Mouse (Mus musculus) olfactory bulb, adult 2 months (tissue): ENCODE measurements around the gene Sart3. TPM values are rescaled to one million over a fixed set of nuclear protein-coding genes. Genes with fewer than 3 reads are reported as not detected.
A peak's percentile ranks its signal among the peaks of the same experiment; 100 is the strongest.

ENCODE experiments used
- H3K27ac ChIP-seq: fragments of 200-500 bp; 2 replicates; pipeline ENCODE4 v1.5.1; 2012; ENCODE audit warnings: low read depth, low read length; ENCODE audit not compliant: insufficient read depth
- H3K4me1 ChIP-seq: fragments of 200-500 bp; 2 replicates; pipeline ENCODE4 v1.6.1; 2012; ENCODE audit warnings: low read length; ENCODE audit not compliant: control insufficient read depth, insufficient read depth
- H3K4me3 ChIP-seq: fragments of 200-500 bp; 2 replicates; pipeline ENCODE4 v1.5.1; 2012; ENCODE audit warnings: mild to moderate bottlenecking, low read depth, low read length, moderate library complexity; ENCODE audit not compliant: insufficient read depth
- CTCF ChIP-seq: fragments of 200-500 bp; IDR thresholded peaks from 2 replicates; pipeline ENCODE4 v1.5.1; 2012; ENCODE audit warnings: low read depth, mild to moderate bottlenecking, low read length, moderate library complexity; ENCODE audit not compliant: insufficient read depth
- POLR2A ChIP-seq: fragments of 200-500 bp; IDR thresholded peaks from 2 replicates; pipeline ENCODE4 v1.6.1; 2012; ENCODE audit warnings: mild to moderate bottlenecking, low read depth, low read length, moderate library complexity; ENCODE audit not compliant: insufficient read depth
- WGBS: fragments of 180-500 bp; shearing (Covaris S2); methylation state at CpG from one replicate; pipeline ENCODE4 v1.1.7; 2018; 5-methylcytosine and 5-hydroxymethylcytosine counted together
- polyA plus RNA-seq: library from polyadenylated mRNA; stranded (reverse); fragments of >200 nt; gene quantifications from 2 replicates; pipeline ENCODE4 v1.2.4, GENCODE M21; 2012; ENCODE audit warnings: low replicate concordance; ENCODE audit not compliant: missing spikeins, insufficient read depth, insufficient read length

The Sart3 gene
- polyA plus RNA-seq, 1 experiment = not detected

DNA sequence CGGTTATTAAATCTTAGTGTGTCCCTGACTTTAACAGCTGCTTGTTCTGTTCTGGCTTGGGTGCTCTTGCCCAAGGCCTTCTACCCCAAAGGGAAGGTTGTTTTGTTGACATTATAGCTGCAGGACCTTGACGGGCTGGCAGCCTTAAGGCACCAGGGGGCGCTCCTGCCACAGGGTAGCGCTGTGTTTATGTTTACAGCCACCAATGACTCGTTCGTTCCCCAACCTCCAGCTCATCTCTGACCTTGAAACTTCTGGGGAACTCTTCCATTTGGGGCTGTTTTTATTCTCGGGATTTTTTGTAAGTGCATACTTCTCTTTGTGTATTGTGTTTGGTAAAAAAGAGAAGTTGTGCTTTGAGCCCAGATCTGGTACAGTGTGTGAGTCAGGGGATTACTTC, 1.4 kb upstream of the Sart3 start:
- Histone ChIP-seq H3K27ac (no peak overlapping the region), H3K4me1 (peaks cover 14% of the 10 kb centered on the region), H3K4me3 (peak overlapping the region; percentile 92)
- TF ChIP-seq CTCF (peak; percentile 92), POLR2A (no peak)
- WGBS = 0% methylated on average over 7 of the region's 7 CpGs

DNA sequence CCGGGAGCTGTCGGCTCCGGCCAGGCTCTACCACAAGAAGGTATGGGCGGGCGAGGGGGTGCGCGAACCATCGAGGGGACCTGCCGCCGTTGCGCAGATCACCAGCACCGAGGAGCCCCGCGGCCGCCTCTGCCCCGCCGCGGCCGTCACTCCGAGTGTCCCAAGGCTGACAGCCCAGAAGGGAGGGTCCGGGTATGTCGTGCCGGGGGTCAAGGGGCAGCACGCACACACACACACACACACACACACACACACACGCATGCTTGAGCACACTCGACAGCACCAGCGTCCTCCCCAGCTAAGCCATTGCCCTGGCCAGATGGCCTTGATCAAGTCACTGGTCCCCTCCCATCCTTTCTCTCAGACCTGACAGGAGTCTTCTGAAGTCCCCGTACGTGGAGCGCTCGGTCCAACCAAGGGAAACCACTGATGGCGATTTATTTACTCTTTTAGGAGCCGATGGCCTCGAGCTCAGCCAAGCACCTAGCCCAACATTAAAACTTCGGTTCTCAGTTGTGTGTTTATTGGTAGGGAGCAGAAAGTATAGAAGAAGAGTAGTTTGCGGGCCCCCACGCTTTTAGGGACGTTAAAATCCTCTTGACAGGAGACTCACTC, 702 bp upstream of the Sart3 start:
- Histone ChIP-seq H3K4me3 (peak overlapping the region; percentile 92), H3K27ac (no peak overlapping the region), H3K4me1 (peaks cover 18% of the 10 kb centered on the region)
- no peak for TF ChIP-seq POLR2A
- 1% methylated on average over 38 of the region's 38 CpGs for WGBS

DNA sequence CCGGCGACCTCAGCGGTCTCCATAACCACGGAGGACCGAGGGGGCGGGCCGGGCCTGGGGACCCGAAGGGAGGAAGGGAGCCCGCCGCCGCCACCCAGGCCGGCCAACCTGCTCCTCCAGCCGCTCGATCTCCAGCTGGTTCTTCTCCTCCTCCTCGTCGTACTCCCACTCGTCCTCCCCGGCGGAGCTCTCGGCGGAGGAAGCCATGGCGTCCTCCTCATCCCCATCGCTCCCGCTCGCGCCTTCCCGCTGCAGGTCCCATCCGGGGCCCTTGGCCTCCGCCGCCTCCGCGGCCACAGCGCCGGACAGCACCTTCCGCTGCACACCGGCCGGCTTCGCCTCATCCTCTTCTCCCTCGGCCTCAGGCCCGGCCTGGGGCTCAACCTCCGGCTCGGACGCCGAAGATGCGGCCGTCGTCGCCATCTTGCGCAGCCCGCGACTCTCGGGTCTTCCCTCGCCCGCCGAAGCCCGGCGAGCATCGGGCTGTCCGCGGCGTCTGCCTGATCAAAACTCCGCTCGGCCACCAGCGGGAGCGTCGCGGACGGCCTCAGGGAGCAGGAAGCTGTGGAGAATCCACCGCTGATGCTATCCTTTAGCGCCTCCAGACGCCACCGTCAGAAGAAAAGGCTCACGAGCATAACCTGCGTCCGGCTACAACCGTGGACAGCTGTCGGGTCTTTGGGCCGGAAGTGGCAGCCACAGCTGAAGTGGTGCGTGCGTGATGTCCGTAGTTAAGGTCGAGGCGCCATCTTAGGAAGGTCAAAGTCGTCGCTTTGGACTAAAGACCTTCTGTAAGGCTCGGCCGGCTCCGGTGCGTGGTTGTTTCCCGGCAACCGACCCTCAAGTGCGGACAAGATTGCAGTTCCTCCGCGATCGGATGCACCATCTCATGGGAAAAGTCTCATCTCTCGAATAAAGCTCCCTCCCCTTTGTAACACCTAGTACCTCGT, 822 bp downstream of the Sart3 start:
- Histone ChIP-seq H3K4me3 (peak overlapping the region; percentile 84), H3K27ac (peak overlapping the region; percentile 98), H3K4me1 (peaks cover 18% of the 10 kb centered on the region)
- under 1% methylated on average over 97 of the region's 97 CpGs for WGBS
- TF ChIP-seq POLR2A = peak; percentile 47; the same call in 1 of the 2 replicates
- TF ChIP-seq CTCF = no peak

DNA sequence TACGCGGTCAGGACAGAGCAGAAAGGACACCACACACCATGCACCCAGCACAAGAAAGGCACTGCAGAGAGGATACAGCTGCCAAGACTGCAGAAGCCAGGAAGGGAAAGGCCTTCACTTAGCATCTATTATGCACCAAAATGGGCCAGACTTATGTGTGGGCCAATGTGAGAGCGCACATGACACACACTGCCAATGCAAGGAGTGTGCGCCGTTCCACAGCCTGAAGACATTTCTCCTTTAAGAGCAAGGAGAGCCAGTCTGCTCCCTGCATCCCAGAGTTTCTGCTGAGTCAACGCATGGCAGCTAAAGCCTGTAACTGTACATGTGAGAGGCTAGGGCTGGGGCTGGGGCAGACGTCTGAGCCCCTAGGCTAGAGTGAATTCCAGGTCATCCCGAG, 3.5 kb downstream of the Sart3 start:
- Histone ChIP-seq H3K4me3 (no peak overlapping the region), H3K27ac (no peak overlapping the region), H3K4me1 (peaks cover 20% of the 10 kb centered on the region)
- TF ChIP-seq POLR2A (no peak), CTCF (no peak)
- WGBS = 83% methylated on average over 8 of the region's 8 CpGs

DNA sequence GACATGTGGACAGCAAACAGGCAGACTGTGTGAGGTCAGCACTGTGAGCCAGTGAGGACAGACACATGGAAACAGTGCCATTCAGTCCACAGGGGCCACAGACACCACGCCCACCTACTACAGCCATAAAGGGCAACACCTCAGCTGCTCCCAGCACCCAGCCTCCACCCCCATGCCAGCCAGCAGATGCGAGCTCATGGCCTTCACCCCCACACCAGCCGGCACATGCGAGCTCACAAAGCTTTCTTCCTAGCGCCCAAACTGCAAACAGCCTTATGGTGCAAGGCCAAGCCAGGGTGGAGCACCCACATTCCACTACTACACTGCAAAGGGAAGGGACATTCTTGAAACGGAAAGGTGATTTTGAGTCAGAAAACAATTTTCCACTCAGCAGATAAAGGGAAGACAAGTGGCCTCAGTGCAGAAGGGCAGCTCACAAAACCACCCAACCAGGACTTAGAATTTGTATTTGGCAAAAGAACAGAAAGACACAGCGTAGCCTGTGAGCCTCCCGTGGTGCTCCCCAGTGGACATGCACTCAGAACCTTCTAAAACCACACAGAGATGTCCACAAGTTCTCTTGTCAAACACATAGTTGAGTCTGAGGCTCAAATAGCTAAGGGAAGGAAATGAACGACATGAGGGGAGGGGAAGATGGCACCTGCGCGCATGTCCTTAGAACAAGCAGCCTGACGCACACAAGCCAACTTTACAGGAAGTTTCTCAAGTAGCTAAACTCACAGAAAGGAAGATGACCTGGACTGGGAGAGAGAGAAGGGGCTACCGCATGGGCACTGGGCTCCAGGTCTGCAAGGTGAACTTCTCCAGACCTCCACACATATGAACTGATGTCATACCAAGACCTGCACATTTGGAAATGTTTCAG, 6.4 kb downstream of the Sart3 start:
- WGBS = 73% methylated on average over 13 of the region's 13 CpGs
- Histone ChIP-seq H3K27ac (no peak overlapping the region), H3K4me3 (no peak overlapping the region), H3K4me1 (peaks cover 24% of the 10 kb centered on the region)
- TF ChIP-seq POLR2A = no peak
- no peak for TF ChIP-seq CTCF

DNA sequence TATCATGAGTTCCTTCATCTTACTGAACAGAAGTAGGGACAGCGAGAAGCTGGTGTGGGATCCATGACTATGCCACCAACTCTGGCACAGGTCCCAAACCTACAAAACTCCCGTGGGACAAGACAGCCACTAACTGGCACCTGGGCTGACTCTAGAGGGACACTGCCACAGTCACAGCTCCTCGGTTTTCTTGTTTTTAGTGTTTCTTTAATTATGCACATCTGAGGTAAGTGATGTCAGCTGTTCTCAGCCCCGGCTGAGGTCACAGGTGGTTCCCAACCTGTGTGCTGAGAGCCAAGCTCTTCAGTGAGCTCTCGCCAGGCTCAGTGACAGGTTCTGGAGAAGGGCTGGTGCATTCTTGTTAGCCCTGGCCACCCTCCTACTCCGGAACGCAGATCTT, 7.9 kb downstream of the Sart3 start:
- Histone ChIP-seq H3K4me3 (no peak overlapping the region), H3K27ac (no peak overlapping the region), H3K4me1 (peaks cover 15% of the 10 kb centered on the region)
- TF ChIP-seq CTCF = no peak
- TF ChIP-seq POLR2A = no peak
- WGBS = 81% methylated on average over 7 of the region's 7 CpGs

DNA sequence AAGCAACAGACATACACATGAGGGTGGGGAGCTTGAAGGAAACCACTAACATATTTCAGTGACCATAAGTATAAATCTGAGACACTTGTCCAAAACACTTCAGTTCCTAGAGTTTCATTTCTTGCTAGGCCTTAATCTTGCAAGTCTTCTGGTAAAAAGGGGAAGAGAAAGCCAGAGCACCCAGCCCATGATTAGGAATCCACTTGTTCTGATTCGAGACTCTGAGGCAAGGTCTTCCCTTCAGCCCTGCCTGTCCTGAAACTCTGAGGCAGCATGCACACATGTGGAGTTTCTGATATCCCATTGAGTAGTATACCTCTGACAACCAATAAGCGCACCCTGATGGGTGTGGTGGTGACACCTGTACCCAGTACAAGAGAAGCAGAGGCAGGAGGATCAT, 10.7 kb downstream of the Sart3 start:
- Histone ChIP-seq H3K4me1 (peaks cover 8% of the 10 kb centered on the region), H3K4me3 (no peak overlapping the region), H3K27ac (no peak overlapping the region)
- WGBS = 94% methylated on average over 2 of the region's 2 CpGs
- TF ChIP-seq POLR2A (no peak), CTCF (no peak)

DNA sequence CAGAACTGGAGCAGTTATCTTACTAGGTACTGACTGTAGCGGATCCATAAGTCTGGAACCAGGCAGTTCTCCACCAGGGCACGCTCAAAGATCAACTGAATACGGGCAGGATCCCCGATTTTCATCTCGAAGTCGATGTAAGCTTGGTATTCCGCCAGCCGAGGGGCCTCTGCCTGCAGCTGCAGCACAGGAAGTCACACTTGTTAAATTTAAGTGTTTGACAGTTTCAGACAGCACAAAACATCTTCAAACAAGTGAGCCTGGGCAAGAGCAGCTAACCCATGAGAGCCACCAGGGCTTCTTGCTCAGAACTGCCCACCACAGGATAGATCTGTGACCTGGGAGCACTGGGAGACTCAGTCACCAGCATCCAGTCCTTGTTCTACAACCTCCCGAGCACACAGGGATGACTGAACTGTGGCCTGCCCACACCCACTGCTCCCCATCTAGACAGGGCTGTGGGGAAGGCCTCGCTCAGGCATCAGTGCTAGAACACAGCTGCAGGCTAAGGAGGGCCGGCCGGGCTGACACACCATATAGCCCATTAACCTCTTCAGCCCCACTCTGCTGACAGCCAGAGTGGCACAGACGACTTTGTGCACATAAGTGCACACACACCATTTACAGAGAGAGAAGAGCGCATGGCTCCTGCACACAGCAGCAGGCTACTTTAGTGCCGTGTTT, 16.8 kb downstream of the Sart3 start:
- Histone ChIP-seq H3K4me1 (0 out of 2 replicates have a peak, but pooled peaks cover 2% of the 10 kb centered on the region), H3K27ac (no peak overlapping the region), H3K4me3 (no peak overlapping the region)
- TF ChIP-seq CTCF = no peak
- no peak for TF ChIP-seq POLR2A
- 75% methylated on average over 15 of the region's 15 CpGs for WGBS
